Mouse (Mus musculus) cerebellum, adult 2 months (tissue): ENCODE results near the gene Atp5g2.

Source experiments
- CTCF ChIP-seq: fragments of 200-500 bp; IDR thresholded peaks from 2 replicates; pipeline ENCODE4 v1.5.1; 2011; ENCODE audit warnings: low read depth, mild to moderate bottlenecking, control low read depth, low read length, moderate library complexity, borderline replicate concordance; ENCODE audit not compliant: insufficient read depth
- POLR2A ChIP-seq: fragments of 200-500 bp; IDR thresholded peaks from 2 replicates; pipeline ENCODE4 v1.6.1; 2011; ENCODE audit warnings: low read length, control low read depth, borderline replicate concordance; ENCODE audit not compliant: insufficient read depth

- TF ChIP-seq CTCF (no peak), POLR2A (no peak)
Observed at GRCm38 (mm10) chr15:102676345-102676744, 4.2 kb upstream of the Atp5g2 start.
